Mouse (Mus musculus) small intestine, adult 2 months (tissue): Measurements from ENCODE around the gene Olfr1391.

ENCODE experiments used
- CTCF ChIP-seq: fragments of 200-500 bp; IDR thresholded peaks from 2 replicates; pipeline ENCODE4 v1.5.1; 2012; ENCODE audit warnings: low read depth, mild to moderate bottlenecking, control low read depth, inconsistent platforms, low read length, moderate library complexity, mixed read lengths; ENCODE audit not compliant: insufficient replicate concordance, insufficient read length; ENCODE audit errors: extremely low read depth
- POLR2A ChIP-seq: fragments of 200-500 bp; IDR thresholded peaks from 2 replicates; pipeline ENCODE4 v1.6.1; 2012; ENCODE audit warnings: low read depth, mild to moderate bottlenecking, control low read depth, inconsistent platforms, low read length, moderate library complexity

DNA sequence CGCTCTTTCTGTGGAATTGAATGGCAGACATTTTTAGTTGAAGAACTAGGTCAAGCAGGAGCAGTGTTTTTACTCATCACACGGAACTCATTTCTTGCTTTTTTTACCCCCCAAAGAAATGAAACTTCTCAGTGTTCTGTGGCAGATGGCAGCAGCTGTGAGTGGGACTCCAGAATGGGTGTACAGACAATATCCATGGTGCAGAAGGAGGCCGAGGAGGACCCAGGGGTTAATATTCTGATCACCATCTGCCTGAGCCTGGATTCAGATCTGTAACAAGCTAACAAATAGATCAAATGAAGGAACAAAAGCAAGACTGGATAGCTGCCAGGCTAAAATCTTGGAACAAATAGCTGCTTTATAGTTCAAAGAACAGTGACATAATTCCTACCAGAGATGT is 29.8 kb upstream of the Olfr1391 start:
- TF ChIP-seq CTCF (no peak), POLR2A (no peak)
